Mouse (Mus musculus): ENCODE measurements at regions not wholly inside any gene's neighbourhood (a gene's known extent, or its start where the extent isn't known, plus 50 kb on each side); places are given as distances from the start of the nearest gene placed in this dataset.

DNA sequence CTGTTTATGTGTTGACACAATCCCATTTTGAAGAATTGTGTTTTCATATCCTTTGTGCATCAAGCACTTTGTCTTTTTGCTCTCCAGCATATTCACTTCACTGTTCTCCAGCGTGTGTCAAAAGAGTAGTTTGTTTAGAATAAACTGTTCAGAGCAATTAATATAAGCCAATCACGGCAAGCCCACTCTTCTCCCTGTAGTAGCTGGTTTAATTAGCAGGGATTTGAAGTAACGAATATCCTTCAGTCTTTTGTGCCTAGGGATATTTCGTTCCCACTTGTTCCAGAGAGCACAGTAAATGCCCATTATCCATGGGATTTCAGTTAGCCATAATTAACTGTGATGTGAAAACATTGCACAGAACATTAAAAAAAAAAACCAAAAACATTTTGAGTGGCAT is 565.4 kb downstream of the Poteg start:
- no peak for TF ChIP-seq CTCF (conservative IDR thresholded peaks at IDR 0.05)
- DNase-seq (ENCODE audit: low spot score in 2 of 2), result no peak
- Histone ChIP-seq H3K27ac (no peak overlapping the region), H3K4me3 (no peak overlapping the region)
